Mouse (Mus musculus): Measurements from ENCODE around the gene Zfp91. TPM values are rescaled to one million over a fixed set of nuclear protein-coding genes. Genes with fewer than 3 reads are reported as not detected.

Zfp91 gene
- polyA plus RNA-seq, 1 experiment from 2014 or later, result 10.4 TPM

GRCm38 (mm10) chr19:12798404-12798803, 2.5 kb upstream of the Zfp91 start:
- Histone ChIP-seq H3K27me3 (replicated peaks; ENCODE audit: control insufficient read depth, insufficient read depth, low read length) (no peaks in the 10 kb centered on the region), H3K36me3 (ENCODE audit: control insufficient read depth, insufficient read depth, low read length) (no peaks in the 10 kb centered on the region), H3K4me1 (replicated peaks; ENCODE audit: control insufficient read depth, insufficient read depth, low read length) (peaks cover 2% of the 10 kb centered on the region; the same call in 1 of the 2 replicates), H3K27ac (ENCODE audit: low read depth) (no peak overlapping the region), H3K4me2 (ENCODE audit: low read length) (no peak overlapping the region), H3K9me3 (ENCODE audit: control insufficient read depth, low read length) (no peaks in the 10 kb centered on the region), H3K9ac (ENCODE audit: low read length) (no peak overlapping the region), H3K4me3 (ENCODE audit: low read depth, low read length) (no peak overlapping the region)
- 84% methylated on average over 4 of the region's 4 CpGs for WGBS
- DNase-seq (ENCODE audit: low spot score), result no peak
- no peak for ATAC-seq (replicated peaks; ENCODE audit: low FRiP score, low TSS enrichment, low read depth)

GRCm38 (mm10) chr19:12797071-12797470, 1.1 kb upstream of the Zfp91 start:
- H3K4me2 ChIP-seq (ENCODE audit: low read length), result peak overlapping the region; percentile 82
- DNase-seq (ENCODE audit: low spot score) (no peak), ATAC-seq (replicated peaks; ENCODE audit: low FRiP score, low TSS enrichment, low read depth) (no peak)
- peak overlapping the region; percentile 100 for H3K27ac ChIP-seq (ENCODE audit: low read depth)
- peak overlapping the region; percentile 73 for H3K9ac ChIP-seq (ENCODE audit: low read length)
- no peaks in the 10 kb centered on the region for H3K27me3 ChIP-seq (replicated peaks; ENCODE audit: control insufficient read depth, insufficient read depth, low read length)
- H3K9me3 ChIP-seq (ENCODE audit: control insufficient read depth, low read length), result no peaks in the 10 kb centered on the region
- WGBS, result under 1% methylated on average over 7 of the region's 7 CpGs
- peak overlapping the region; percentile 89 for H3K4me3 ChIP-seq (ENCODE audit: low read depth, low read length)
- H3K4me1 ChIP-seq (replicated peaks; ENCODE audit: control insufficient read depth, insufficient read depth, low read length), result peaks cover 8% of the 10 kb centered on the region; the same call in 1 of the 2 replicates
- no peaks in the 10 kb centered on the region for H3K36me3 ChIP-seq (ENCODE audit: control insufficient read depth, insufficient read depth, low read length)

GRCm38 (mm10) chr19:12796328-12796931, 504 bp upstream of the Zfp91 start:
- Histone ChIP-seq H3K4me2 (ENCODE audit: low read length) (peak overlapping the region; percentile 82), H3K27me3 (replicated peaks; ENCODE audit: control insufficient read depth, insufficient read depth, low read length) (no peaks in the 10 kb centered on the region), H3K36me3 (ENCODE audit: control insufficient read depth, insufficient read depth, low read length) (no peaks in the 10 kb centered on the region), H3K4me3 (ENCODE audit: low read depth, low read length) (peak overlapping the region; percentile 89), H3K9ac (ENCODE audit: low read length) (peak overlapping the region; percentile 73), H3K27ac (ENCODE audit: low read depth) (peak overlapping the region; percentile 100), H3K4me1 (replicated peaks; ENCODE audit: control insufficient read depth, insufficient read depth, low read length) (peaks cover 8% of the 10 kb centered on the region; the same call in 1 of the 2 replicates), H3K9me3 (ENCODE audit: control insufficient read depth, low read length) (no peaks in the 10 kb centered on the region)
- no peak; the same call in 1 of the 2 replicates for ATAC-seq (replicated peaks; ENCODE audit: low FRiP score, low TSS enrichment, low read depth)
- under 1% methylated on average over 29 of the region's 29 CpGs for WGBS
- peak; percentile 85 for DNase-seq (ENCODE audit: low spot score)

GRCm38 (mm10) chr19:12795110-12795509, 816 bp downstream of the Zfp91 start:
- peak overlapping the region; percentile 98 for H3K9ac ChIP-seq (ENCODE audit: low read length)
- no peaks in the 10 kb centered on the region for H3K27me3 ChIP-seq (replicated peaks; ENCODE audit: control insufficient read depth, insufficient read depth, low read length)
- under 1% methylated on average over 44 of the region's 63 CpGs for WGBS
- H3K27ac ChIP-seq (ENCODE audit: low read depth), result peak overlapping the region; percentile 99
- no peaks in the 10 kb centered on the region for H3K36me3 ChIP-seq (ENCODE audit: control insufficient read depth, insufficient read depth, low read length)
- no peaks in the 10 kb centered on the region for H3K9me3 ChIP-seq (ENCODE audit: control insufficient read depth, low read length)
- peak overlapping the region; percentile 18; the same call in 1 of the 2 replicates for H3K4me2 ChIP-seq (ENCODE audit: low read length)
- DNase-seq (ENCODE audit: low spot score), result no peak
- H3K4me1 ChIP-seq (replicated peaks; ENCODE audit: control insufficient read depth, insufficient read depth, low read length), result peaks cover 8% of the 10 kb centered on the region; the same call in 1 of the 2 replicates
- peak; percentile 32 for ATAC-seq (replicated peaks; ENCODE audit: low FRiP score, low TSS enrichment, low read depth)
- peak overlapping the region; percentile 89 for H3K4me3 ChIP-seq (ENCODE audit: low read depth, low read length)

GRCm38 (mm10) chr19:12794056-12795044, 1.6 kb downstream of the Zfp91 start:
- peak overlapping the region; percentile 98 for H3K9ac ChIP-seq (ENCODE audit: low read length)
- H3K27ac ChIP-seq (ENCODE audit: low read depth), result peak overlapping the region; percentile 99
- peak overlapping the region; percentile 89 for H3K4me3 ChIP-seq (ENCODE audit: low read depth, low read length)
- ATAC-seq (replicated peaks; ENCODE audit: low FRiP score, low TSS enrichment, low read depth), result peak; percentile 69
- peak overlapping the region; percentile 89 for H3K4me2 ChIP-seq (ENCODE audit: low read length)
- no peaks in the 10 kb centered on the region for H3K27me3 ChIP-seq (replicated peaks; ENCODE audit: control insufficient read depth, insufficient read depth, low read length)
- H3K9me3 ChIP-seq (ENCODE audit: control insufficient read depth, low read length), result no peaks in the 10 kb centered on the region
- DNase-seq (ENCODE audit: low spot score), result peak; percentile 95
- H3K4me1 ChIP-seq (replicated peaks; ENCODE audit: control insufficient read depth, insufficient read depth, low read length), result peaks cover 8% of the 10 kb centered on the region; the same call in 1 of the 2 replicates
- under 1% methylated on average over 39 of the region's 39 CpGs for WGBS
- no peaks in the 10 kb centered on the region; the same call in 1 of the 2 replicates for H3K36me3 ChIP-seq (ENCODE audit: control insufficient read depth, insufficient read depth, low read length)

GRCm38 (mm10) chr19:12792374-12792773, 3.6 kb downstream of the Zfp91 start:
- H3K27me3 ChIP-seq (replicated peaks; ENCODE audit: control insufficient read depth, insufficient read depth, low read length), result no peaks in the 10 kb centered on the region
- H3K4me1 ChIP-seq (replicated peaks; ENCODE audit: control insufficient read depth, insufficient read depth, low read length), result peaks cover 8% of the 10 kb centered on the region; the same call in 1 of the 2 replicates
- ATAC-seq (replicated peaks; ENCODE audit: low FRiP score, low TSS enrichment, low read depth) (no peak), DNase-seq (ENCODE audit: low spot score) (no peak)
- no peak overlapping the region for H3K27ac ChIP-seq (ENCODE audit: low read depth)
- no peak overlapping the region for H3K4me3 ChIP-seq (ENCODE audit: low read depth, low read length)
- no peak overlapping the region for H3K4me2 ChIP-seq (ENCODE audit: low read length)
- no peaks in the 10 kb centered on the region for H3K9me3 ChIP-seq (ENCODE audit: control insufficient read depth, low read length)
- H3K36me3 ChIP-seq (ENCODE audit: control insufficient read depth, insufficient read depth, low read length), result no peaks in the 10 kb centered on the region; the same call in 1 of the 2 replicates
- no peak overlapping the region for H3K9ac ChIP-seq (ENCODE audit: low read length)

GRCm38 (mm10) chr19:12787721-12788120, 8.2 kb downstream of the Zfp91 start:
- H3K36me3 ChIP-seq (ENCODE audit: control insufficient read depth, insufficient read depth, low read length), result peaks cover 3% of the 10 kb centered on the region; the same call in 1 of the 2 replicates
- DNase-seq (ENCODE audit: low spot score) (no peak), ATAC-seq (replicated peaks; ENCODE audit: low FRiP score, low TSS enrichment, low read depth) (no peak)
- H3K4me3 ChIP-seq (ENCODE audit: low read depth, low read length), result no peak overlapping the region
- H3K9ac ChIP-seq (ENCODE audit: low read length), result no peak overlapping the region
- H3K9me3 ChIP-seq (ENCODE audit: control insufficient read depth, low read length), result no peaks in the 10 kb centered on the region
- no peak overlapping the region for H3K4me2 ChIP-seq (ENCODE audit: low read length)
- H3K4me1 ChIP-seq (replicated peaks; ENCODE audit: control insufficient read depth, insufficient read depth, low read length), result no peaks in the 10 kb centered on the region
- 78% methylated on average over 4 of the region's 4 CpGs for WGBS
- H3K27me3 ChIP-seq (replicated peaks; ENCODE audit: control insufficient read depth, insufficient read depth, low read length), result no peaks in the 10 kb centered on the region
- no peak overlapping the region for H3K27ac ChIP-seq (ENCODE audit: low read depth)

- H3K27me3 ChIP-seq (replicated peaks; ENCODE audit: control insufficient read depth, insufficient read depth, low read length), result no peaks in the 10 kb centered on the region
- no peaks in the 10 kb centered on the region for H3K9me3 ChIP-seq (ENCODE audit: control insufficient read depth, low read length)
- no peak overlapping the region for H3K4me2 ChIP-seq (ENCODE audit: low read length)
- 79% methylated on average over 2 of the region's 2 CpGs for WGBS
- no peak overlapping the region for H3K27ac ChIP-seq (ENCODE audit: low read depth)
- no peak overlapping the region for H3K9ac ChIP-seq (ENCODE audit: low read length)
- no peaks in the 10 kb centered on the region for H3K4me1 ChIP-seq (replicated peaks; ENCODE audit: control insufficient read depth, insufficient read depth, low read length)
- H3K36me3 ChIP-seq (ENCODE audit: control insufficient read depth, insufficient read depth, low read length), result peaks cover 3% of the 10 kb centered on the region; the same call in 1 of the 2 replicates
- ATAC-seq (replicated peaks; ENCODE audit: low FRiP score, low TSS enrichment, low read depth) (no peak), DNase-seq (ENCODE audit: low spot score) (no peak)
- no peak overlapping the region for H3K4me3 ChIP-seq (ENCODE audit: low read depth, low read length)
Measured at GRCm38 (mm10) chr19:12786803-12787395, 9.0 kb downstream of the Zfp91 start.

Data from intestine, embryonic 14.5 days (tissue).